Mouse (Mus musculus) neural tube, postnatal 0 days (tissue): Measurements from ENCODE around the gene Cltrn. TPM values are rescaled to one million over a fixed set of nuclear protein-coding genes. Genes with fewer than 3 reads are reported as not detected.

Experiments used
- polyA plus RNA-seq: library from polyadenylated mRNA; unstranded; fragments of >200 nt; fragmentation: Nextera tagmentation; extraction: Ambion mirVana; gene quantifications from 2 replicates; pipeline ENCODE4 v1.2.1, GENCODE M21; 2015

Cltrn gene
- 0.12 TPM in 1 of 2 replicates, not detected in the other for polyA plus RNA-seq

GRCm38 (mm10) chrX:164088582-164088981 lies at the start of gene Cltrn:
Gene Cltrn, plus strand, starts transcription at chrX:164088830.

DNA sequence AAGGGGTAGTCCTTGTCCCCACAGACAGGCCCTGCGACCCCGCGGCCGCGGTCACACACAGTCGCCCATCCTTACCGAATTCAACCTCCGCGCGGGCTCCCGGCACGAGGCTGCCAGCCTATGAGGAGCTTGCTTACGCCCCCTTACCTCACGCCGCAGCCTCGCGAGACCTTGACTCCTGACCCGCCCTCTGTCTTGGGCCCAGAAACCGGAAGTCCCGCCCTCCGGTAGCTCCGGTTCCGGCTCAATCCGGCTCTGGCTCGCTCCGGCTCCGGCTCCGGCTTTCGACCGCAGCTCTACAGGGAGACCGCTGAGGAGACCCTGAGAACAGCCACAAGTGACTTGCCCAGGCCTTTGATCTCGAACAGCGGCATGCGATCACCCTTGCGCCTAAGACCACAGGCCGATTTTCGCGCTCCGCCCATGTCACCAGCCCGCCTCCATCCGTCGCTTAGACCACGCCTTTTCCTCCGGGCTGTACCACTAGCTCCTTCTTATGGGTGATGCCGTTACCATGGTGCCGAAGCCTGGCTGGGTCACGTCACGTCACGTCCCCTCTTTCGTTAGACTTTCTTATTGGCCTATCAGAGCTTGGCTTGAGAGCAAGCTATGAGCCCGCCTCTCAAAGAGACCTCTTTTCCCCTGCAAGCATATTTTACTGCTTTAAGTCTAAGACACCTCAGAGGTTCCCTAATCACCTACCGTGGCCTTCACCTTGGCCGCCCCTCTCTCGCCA lies 12.4 kb upstream of the Cltrn start, which contains the start of gene Siah1b:
Gene Siah1b, minus strand, starts transcription at position 454 of the 736 bp plus-strand sequence.

DNA sequence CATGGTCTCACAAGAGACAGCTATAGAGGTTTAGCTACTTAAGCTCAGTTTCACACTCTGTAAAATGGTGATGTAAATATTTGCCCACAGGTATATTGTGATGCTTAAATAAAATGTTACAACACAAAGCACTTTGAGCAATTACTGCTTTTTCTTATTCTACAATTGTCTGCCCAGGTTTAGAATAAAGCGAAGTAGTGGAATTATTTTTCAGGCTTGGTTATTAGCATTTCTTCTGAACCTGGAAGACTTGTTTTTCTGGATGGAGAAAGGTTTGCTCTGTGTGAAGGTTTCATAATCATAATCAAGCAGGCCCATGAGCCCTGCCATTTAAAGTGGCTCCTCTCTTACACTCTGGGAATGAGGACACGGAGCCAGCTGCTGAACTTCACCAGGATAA lies 50.4 kb downstream of the Cltrn start, which contains the start of gene Ace2:
Gene Ace2, plus strand, starts transcription at position 301 of the 400 bp plus-strand sequence.

Other genes starting within 250 kb of the Cltrn start
- 139 and 160 TPM in 2 replicates for gene Ap1s2, start 179.8 kb upstream of the Cltrn start, polyA plus RNA-seq
- 78.8 and 97.4 TPM in 2 replicates for gene Zrsr2, start 130.2 kb upstream of the Cltrn start, polyA plus RNA-seq
- gene Car5b, start 60.8 kb upstream of the Cltrn start, polyA plus RNA-seq: 2.2 TPM in 2 replicates
- gene Siah1b, start 12.3 kb upstream of the Cltrn start, polyA plus RNA-seq: 12.9 and 13.1 TPM in 2 replicates
- gene Ace2, start 50.5 kb downstream of the Cltrn start, polyA plus RNA-seq: 0.50 and 0.74 TPM in 2 replicates
- 0.32 and 0.33 TPM in 2 replicates for gene Bmx, start 169.4 kb downstream of the Cltrn start, polyA plus RNA-seq
- gene Pir, start 180.5 kb downstream of the Cltrn start, polyA plus RNA-seq: 5.8 and 5.9 TPM in 2 replicates